Mouse (Mus musculus) cerebellum, postnatal 36 days (tissue): ENCODE data around the gene Ubald1.

Source experiments
- DNase-seq, 2 experiments: peaks; one replicate each; pipeline ENCODE4 v3.0.0; 2021 to 2022; ENCODE audit warnings: mixed read lengths in 2 of 2

Ubald1 gene

GRCm38 (mm10) chr16:4866101-4866695, 13.9 kb downstream of the Ubald1 start:
- DNase-seq, result peak in 1 of 2 experiments; percentile 31

GRCm38 (mm10) chr16:4863742-4864141, 16.4 kb downstream of the Ubald1 start:
- DNase-seq, result no peak

- peak; percentile 40 to 53 for DNase-seq
Observed at GRCm38 (mm10) chr16:4862863-4863483, 17.1 kb downstream of the Ubald1 start.

GRCm38 (mm10) chr16:4861392-4861791, 18.7 kb downstream of the Ubald1 start:
- peak in 1 of 2 experiments; percentile 23 for DNase-seq

GRCm38 (mm10) chr16:4855046-4855650, 25.0 kb downstream of the Ubald1 start:
- DNase-seq, result no peak

GRCm38 (mm10) chr16:4850938-4851628, 29.0 kb downstream of the Ubald1 start:
- no peak for DNase-seq

GRCm38 (mm10) chr16:4850361-4850760, 29.8 kb downstream of the Ubald1 start:
- no peak for DNase-seq

- DNase-seq, result no peak
Observed at GRCm38 (mm10) chr16:4848090-4848489, 32.0 kb downstream of the Ubald1 start.

GRCm38 (mm10) chr16:4847041-4847440, 33.1 kb downstream of the Ubald1 start:
- no peak for DNase-seq

- no peak for DNase-seq
Observed at GRCm38 (mm10) chr16:4840231-4840630, 39.9 kb downstream of the Ubald1 start.

- DNase-seq, result no peak
Observed at GRCm38 (mm10) chr16:4839552-4839951, 40.6 kb downstream of the Ubald1 start.

- DNase-seq, result no peak
Observed at GRCm38 (mm10) chr16:4837631-4838030, 42.5 kb downstream of the Ubald1 start.

- DNase-seq, result no peak
Observed at GRCm38 (mm10) chr16:4835191-4835590, 44.9 kb downstream of the Ubald1 start, which contains the start of gene 4930562C15Rik. 4930562C15Rik (plus strand) TSS chr16:4835416.

GRCm38 (mm10) chr16:4833858-4834257, 46.3 kb downstream of the Ubald1 start:
- DNase-seq, result no peak

- DNase-seq, result no peak
Observed at GRCm38 (mm10) chr16:4831650-4832419, 48.3 kb downstream of the Ubald1 start.

- DNase-seq, result no peak
Observed at GRCm38 (mm10) chr16:4829271-4829900, 50.7 kb downstream of the Ubald1 start.

- no peak for DNase-seq
Observed at GRCm38 (mm10) chr16:4827639-4828038, 52.5 kb downstream of the Ubald1 start.
